Mouse (Mus musculus) lung, postnatal 0 days (tissue): Measurements from ENCODE around the gene Rnase13. TPM values are rescaled to one million over a fixed set of nuclear protein-coding genes. Genes with fewer than 3 reads are reported as not detected.

ENCODE experiments used
- ATAC-seq: fragments of 200-750 bp; cut with Nextera tagmentation; 2 replicates; pipeline ENCODE4 v1.8.0; 2017; ENCODE audit warnings: moderate library complexity
- DNase-seq: peaks from one replicate; pipeline ENCODE4 v3.0.0-alpha.2; 2016; ENCODE audit warnings: low spot score
- H3K27ac ChIP-seq: fragments of 300-500 bp; sonication (generic); 2 replicates; pipeline ENCODE4 v1.5.1; 2014; ENCODE audit warnings: antibody characterized with exemption, mild to moderate bottlenecking, low read length, mixed read lengths
- H3K27me3 ChIP-seq: fragments of 300-500 bp; sonication (generic); replicated peaks from 2 replicates; pipeline ENCODE4 v1.6.1; 2014; ENCODE audit warnings: low read length, mixed read lengths; ENCODE audit not compliant: insufficient read depth
- H3K36me3 ChIP-seq: fragments of 300-500 bp; sonication (generic); 2 replicates; pipeline ENCODE4 v1.6.1; 2014; ENCODE audit warnings: low read length, mixed read lengths; ENCODE audit not compliant: insufficient read depth
- H3K4me1 ChIP-seq: fragments of 300-500 bp; sonication (generic); 2 replicates; pipeline ENCODE4 v1.6.1; 2014; ENCODE audit warnings: antibody characterized with exemption, low read depth, low read length, mixed read lengths; ENCODE audit not compliant: insufficient read depth
- H3K4me2 ChIP-seq: fragments of 300-500 bp; sonication (generic); replicated peaks from 2 replicates; pipeline ENCODE4 v1.6.1; 2014; ENCODE audit warnings: low read depth, mild to moderate bottlenecking, low read length, moderate library complexity, mixed read lengths
- H3K4me3 ChIP-seq: fragments of 300-500 bp; sonication (generic); 2 replicates; pipeline ENCODE4 v1.5.1; 2014; ENCODE audit warnings: low read depth, low read length
- H3K9ac ChIP-seq: fragments of 300-500 bp; sonication (generic); replicated peaks from 2 replicates; pipeline ENCODE4 v1.6.1; 2014; ENCODE audit warnings: low read depth, mild to moderate bottlenecking
- H3K9me3 ChIP-seq: fragments of 300-500 bp; sonication (generic); 2 replicates; pipeline ENCODE4 v1.6.1; 2016; ENCODE audit warnings: low read length, mixed read lengths
- CTCF ChIP-seq: IDR thresholded peaks from 2 replicates; pipeline ENCODE4 v1.5.1; 2016; ENCODE audit warnings: antibody characterized with exemption, mild to moderate bottlenecking
- EP300 ChIP-seq: IDR thresholded peaks from 2 replicates; pipeline ENCODE4 v1.6.1; 2016; ENCODE audit warnings: antibody characterized with exemption, mild to moderate bottlenecking, control low read depth
- WGBS: fragments of 180-500 bp; shearing (Covaris S2); extraction: QIAGEN DNeasy Blood & Tissue Kit; methylation state at CpG from one replicate; pipeline ENCODE4 v1.1.7; 2014; 5-methylcytosine and 5-hydroxymethylcytosine counted together
- polyA plus RNA-seq: library from polyadenylated mRNA; unstranded; fragments of >200 nt; fragmentation: Nextera tagmentation; extraction: Ambion mirVana; gene quantifications from 2 replicates; pipeline ENCODE4 v1.2.1, GENCODE M21; 2015

Rnase13 gene
- not detected in 2 replicates for polyA plus RNA-seq

DNA sequence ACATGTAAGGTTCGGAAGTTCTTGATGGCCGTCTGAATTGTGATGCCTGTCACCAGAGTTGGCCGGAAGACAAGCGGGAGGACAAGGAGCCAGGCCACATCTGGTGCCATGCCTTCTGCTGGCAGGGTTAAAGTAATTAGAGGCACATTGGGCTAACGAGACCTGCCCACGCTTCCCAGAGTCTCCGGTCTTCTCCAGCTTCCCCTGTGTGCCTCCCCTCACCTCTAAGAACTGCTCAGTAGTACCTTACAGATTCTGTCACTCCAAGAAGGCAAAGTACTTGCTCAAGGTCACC is at the start of gene Rnase13:
Rnase13 (minus strand) TSS at position 203 of the 295 bp plus-strand sequence.
- Histone ChIP-seq H3K36me3 (no peaks in the 10 kb centered on the region), H3K9ac (no peak within 1 kb of the TSS), H3K4me3 (no peak within 1 kb of the TSS), H3K4me2 (no peak within 1 kb of the TSS), H3K4me1 (peaks cover 6% of the 10 kb centered on the region; the same call in 1 of the 2 replicates), H3K27ac (peak within 1 kb of the TSS; percentile 52), H3K27me3 (no peaks in the 10 kb centered on the region), H3K9me3 (no peaks in the 10 kb centered on the region)
- ATAC-seq (no peak), DNase-seq (no peak)
- 83% methylated on average over 7 of the region's 7 CpGs for WGBS
- TF ChIP-seq CTCF (no peak), EP300 (no peak)

DNA sequence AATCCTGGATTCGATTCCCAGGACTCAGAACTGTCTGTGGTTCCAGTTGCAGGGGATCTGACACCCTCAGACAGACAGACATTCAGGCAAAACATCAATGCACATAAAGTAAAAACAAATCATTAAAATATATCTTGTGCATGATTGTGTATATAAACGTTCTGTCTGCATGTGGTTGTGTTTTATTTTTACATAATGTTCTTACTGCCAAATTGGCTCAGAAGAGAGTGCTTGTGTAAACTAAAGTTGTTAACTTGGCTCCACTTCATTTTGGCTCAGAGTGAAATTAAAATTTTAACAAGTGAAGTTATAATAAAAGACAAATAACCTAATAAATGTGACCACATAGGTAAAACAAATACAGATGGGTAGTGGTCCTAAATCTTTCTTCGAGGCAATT is 44.8 kb upstream of the Rnase13 start:
- no peak overlapping the region for H3K4me2 ChIP-seq
- no peaks in the 10 kb centered on the region for H3K36me3 ChIP-seq
- TF ChIP-seq EP300 (no peak), CTCF (no peak)
- H3K4me3 ChIP-seq = no peak overlapping the region
- H3K9ac ChIP-seq = no peak overlapping the region
- no peaks in the 10 kb centered on the region for H3K4me1 ChIP-seq
- 48% methylated on average over 3 of the region's 3 CpGs for WGBS
- peak; percentile 32 for DNase-seq
- H3K27ac ChIP-seq = no peak overlapping the region
- no peaks in the 10 kb centered on the region for H3K27me3 ChIP-seq
- no peaks in the 10 kb centered on the region for H3K9me3 ChIP-seq
- ATAC-seq = no peak

DNA sequence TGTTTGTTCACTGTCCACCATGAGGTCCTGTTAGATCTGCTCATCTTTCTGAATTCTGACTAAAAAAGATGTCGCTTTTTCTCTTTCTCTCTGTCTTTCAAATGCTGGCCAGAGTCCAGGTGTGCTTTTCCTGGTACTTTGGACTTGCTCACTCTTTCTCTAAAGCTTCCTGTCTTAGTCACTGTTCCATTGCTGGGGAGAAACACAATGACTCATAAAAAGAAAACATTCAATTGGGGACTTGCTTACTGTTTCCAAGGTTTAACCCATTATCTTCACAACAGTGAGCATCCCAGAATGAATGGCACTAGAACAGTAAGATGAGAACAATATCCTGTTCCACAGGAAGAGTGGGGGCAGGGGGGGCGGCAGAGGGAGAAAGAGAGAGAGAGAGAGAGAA is 37.7 kb upstream of the Rnase13 start:
- Histone ChIP-seq H3K27ac (no peak overlapping the region), H3K36me3 (no peaks in the 10 kb centered on the region), H3K9me3 (no peaks in the 10 kb centered on the region), H3K27me3 (no peaks in the 10 kb centered on the region), H3K4me2 (no peak overlapping the region), H3K4me1 (0 out of 2 replicates have a peak, but pooled peaks cover 3% of the 10 kb centered on the region), H3K9ac (no peak overlapping the region), H3K4me3 (no peak overlapping the region)
- DNase-seq (no peak), ATAC-seq (no peak)
- WGBS = 67% methylated on average over 2 of the region's 2 CpGs
- TF ChIP-seq CTCF = no peak
- no peak for TF ChIP-seq EP300

DNA sequence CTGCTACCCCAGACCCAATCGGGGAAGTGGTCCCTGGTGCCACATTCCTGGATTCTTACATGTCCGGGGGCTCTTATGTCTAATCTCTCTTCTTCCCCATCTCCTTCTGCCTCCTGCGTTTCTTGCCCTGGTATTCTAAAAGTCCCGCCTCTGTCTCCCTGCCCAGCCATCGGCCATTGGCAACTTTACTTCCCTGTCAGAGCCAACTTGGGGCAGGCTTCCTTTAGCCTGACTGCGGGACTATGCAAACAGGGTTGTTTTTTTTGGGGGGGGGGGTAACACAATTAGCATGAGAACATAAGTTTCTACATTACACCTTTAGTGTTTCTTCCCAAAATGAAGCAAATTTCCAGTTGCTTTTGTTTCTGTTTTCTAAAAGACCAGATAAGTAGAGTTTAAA is 20.8 kb upstream of the Rnase13 start:
- Histone ChIP-seq H3K9ac (no peak overlapping the region), H3K9me3 (no peaks in the 10 kb centered on the region), H3K36me3 (no peaks in the 10 kb centered on the region), H3K4me2 (no peak overlapping the region), H3K27ac (no peak overlapping the region), H3K4me1 (0 out of 2 replicates have a peak, but pooled peaks cover 2% of the 10 kb centered on the region), H3K4me3 (no peak overlapping the region), H3K27me3 (no peaks in the 10 kb centered on the region)
- DNase-seq (no peak), ATAC-seq (no peak)
- TF ChIP-seq CTCF (no peak), EP300 (no peak)
- WGBS = 67% methylated on average over 6 of the region's 6 CpGs

DNA sequence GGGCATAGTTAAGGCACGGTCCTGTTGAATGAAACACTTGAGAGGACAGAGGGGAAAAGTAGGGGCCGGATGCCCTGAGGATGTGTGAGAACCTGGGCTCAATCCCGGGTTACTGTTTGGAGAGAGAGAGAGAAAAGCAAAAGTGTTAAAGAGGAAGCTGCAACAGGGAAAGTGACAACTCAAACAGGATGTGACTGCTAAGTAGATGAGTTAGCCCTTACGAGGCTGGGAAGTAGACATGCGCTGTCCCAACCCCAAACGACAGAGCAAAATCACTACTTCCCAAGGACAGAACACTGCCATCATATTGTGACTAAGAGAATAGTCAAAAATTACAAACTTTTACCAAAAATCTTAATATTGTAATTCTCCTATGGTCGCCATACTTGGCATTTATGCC is 19.7 kb upstream of the Rnase13 start:
- 39% methylated on average over 7 of the region's 7 CpGs for WGBS
- H3K9me3 ChIP-seq = no peaks in the 10 kb centered on the region
- ATAC-seq = no peak
- TF ChIP-seq EP300 = no peak
- TF ChIP-seq CTCF = no peak
- H3K4me1 ChIP-seq = 0 out of 2 replicates have a peak, but pooled peaks cover 2% of the 10 kb centered on the region
- no peaks in the 10 kb centered on the region for H3K27me3 ChIP-seq
- H3K4me3 ChIP-seq = no peak overlapping the region
- H3K9ac ChIP-seq = no peak overlapping the region
- DNase-seq = no peak
- H3K36me3 ChIP-seq = no peaks in the 10 kb centered on the region
- no peak overlapping the region for H3K4me2 ChIP-seq
- no peak overlapping the region for H3K27ac ChIP-seq

DNA sequence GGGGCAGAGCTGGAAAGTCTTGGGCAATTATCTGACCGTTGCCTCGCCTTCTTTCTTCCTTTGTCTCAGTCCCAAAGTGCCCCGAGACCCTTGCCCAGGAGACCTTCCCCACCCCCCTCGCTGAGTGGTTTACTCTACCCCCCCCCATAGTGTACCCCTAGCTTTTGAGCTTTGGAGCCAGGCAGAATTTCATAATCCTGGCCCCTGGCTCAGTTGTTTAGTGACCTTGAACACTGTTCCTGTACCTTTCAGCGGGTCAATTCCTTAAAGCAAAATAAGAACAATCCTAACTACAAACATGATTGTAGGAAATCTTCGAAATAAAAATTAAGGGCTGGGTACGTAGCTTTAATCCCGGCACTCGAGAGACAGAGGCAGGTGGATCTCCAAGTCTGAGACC is 19.0 kb upstream of the Rnase13 start:
- Histone ChIP-seq H3K4me3 (no peak overlapping the region), H3K4me1 (0 out of 2 replicates have a peak, but pooled peaks cover 2% of the 10 kb centered on the region), H3K4me2 (no peak overlapping the region), H3K9ac (no peak overlapping the region), H3K27me3 (no peaks in the 10 kb centered on the region), H3K27ac (no peak overlapping the region), H3K9me3 (no peaks in the 10 kb centered on the region), H3K36me3 (no peaks in the 10 kb centered on the region)
- DNase-seq (no peak), ATAC-seq (no peak)
- 64% methylated on average over 9 of the region's 9 CpGs for WGBS
- TF ChIP-seq EP300 (no peak), CTCF (no peak)
